Mouse (Mus musculus): Measurements from ENCODE around the gene Clybl.

DNA sequence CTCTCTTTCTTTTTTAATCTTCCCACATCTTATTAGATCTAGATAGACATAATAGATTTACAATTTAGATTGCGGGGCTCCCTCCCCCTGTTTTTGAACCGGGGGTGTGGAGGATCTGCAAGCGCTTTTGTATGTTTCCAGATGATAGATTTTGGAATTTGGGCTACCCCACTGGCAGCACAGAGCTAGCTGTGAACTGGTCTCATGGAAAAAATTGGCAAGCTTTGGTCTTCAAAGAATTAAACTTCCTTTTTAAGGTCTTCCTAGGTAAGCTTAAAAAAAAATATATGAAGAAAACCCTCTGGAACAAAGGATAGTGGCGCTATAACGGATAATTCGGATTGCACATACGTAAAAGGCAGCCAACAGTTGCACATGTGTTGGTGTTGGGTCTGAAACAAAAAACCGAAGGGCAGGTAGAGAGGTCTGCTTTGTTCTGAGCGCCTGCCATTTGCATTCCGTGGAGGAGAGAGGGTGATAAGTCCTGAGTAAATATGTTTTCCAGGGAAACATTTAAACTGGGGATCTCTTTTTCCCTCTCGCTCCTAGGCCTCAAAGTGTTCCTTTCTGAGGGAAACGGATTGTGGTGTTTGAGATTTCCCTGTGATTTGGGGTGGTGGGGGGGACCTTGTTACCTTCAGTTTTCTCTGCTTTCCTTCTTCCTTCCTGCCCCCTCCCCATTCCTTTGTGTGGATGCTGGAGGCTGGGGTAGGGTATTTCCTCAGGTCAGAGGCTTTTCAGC is 193.7 kb downstream of the Clybl start:
- TF ChIP-seq POLR2A (IDR thresholded peaks at IDR 0.05; ENCODE audit: borderline replicate concordance, insufficient read depth, low read length) (no peak), CTCF (IDR thresholded peaks at IDR 0.05; ENCODE audit: borderline replicate concordance, insufficient read depth, low read depth, low read length) (no peak)

All from cerebellum, adult 2 months (tissue).